Mouse (Mus musculus): ENCODE results near the gene Cox19. TPM values are rescaled to one million over a fixed set of nuclear protein-coding genes. Genes with fewer than 3 reads are reported as not detected.
"Not testable (repeated sequence)": the region's sequence is repeated elsewhere in the genome, so short reads cannot be mapped to it uniquely, and the experiment has no call there.

Cox19 gene
- total RNA-seq, 4 experiments from 2014 or later = 96.9 to 114 (median 106) TPM

GRCm38 (mm10) chr5:139364260-139364910 lies 13.2 kb upstream of the Cox19 start:
- DNase-seq (ENCODE audit: low spot score) = peak; percentile 92

DNA sequence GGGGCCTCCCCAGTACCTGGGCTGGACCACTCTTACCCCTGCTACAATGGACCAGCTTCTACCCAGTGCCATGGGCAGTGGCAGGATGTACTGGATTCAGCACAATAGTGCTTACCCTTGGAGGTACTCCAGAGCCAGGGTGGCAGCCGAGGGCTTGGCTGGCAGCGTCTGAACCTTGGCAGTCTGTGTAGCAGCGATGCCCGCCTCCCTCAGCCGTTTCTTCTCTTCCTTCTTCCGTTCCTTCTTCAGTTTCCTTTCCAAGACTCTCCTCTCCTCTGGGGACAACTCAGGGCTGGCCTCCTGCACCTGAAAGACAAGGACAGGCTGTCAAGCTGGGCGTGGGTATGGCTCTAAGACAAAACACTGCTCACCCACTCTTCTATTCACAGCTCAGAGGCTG lies 12.6 kb upstream of the Cox19 start:
- no peak for DNase-seq (ENCODE audit: low spot score)

DNA sequence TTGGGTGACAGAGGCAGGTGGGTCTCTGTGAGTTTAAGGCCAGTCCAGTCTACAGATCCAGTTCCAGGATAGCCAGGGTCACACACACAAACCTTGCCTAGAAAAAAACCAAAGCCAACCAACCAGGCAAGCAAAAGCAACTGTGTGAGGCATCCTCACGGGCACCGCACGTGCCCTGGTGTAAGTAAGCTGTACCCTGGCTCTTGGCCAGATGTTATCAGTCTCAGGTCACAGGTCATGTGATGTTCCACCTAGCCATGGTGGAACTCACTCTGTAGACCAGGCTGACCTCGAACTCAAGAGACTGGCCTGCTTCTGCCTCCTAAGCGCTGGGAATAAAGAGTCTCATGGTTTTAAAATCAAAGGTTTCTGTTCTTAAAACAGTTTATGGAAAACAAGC lies 8.0 kb upstream of the Cox19 start:
- DNase-seq (ENCODE audit: low spot score) = no peak

GRCm38 (mm10) chr5:139358653-139359052 lies 7.4 kb upstream of the Cox19 start:
- DNase-seq (ENCODE audit: low spot score) = no peak

DNA sequence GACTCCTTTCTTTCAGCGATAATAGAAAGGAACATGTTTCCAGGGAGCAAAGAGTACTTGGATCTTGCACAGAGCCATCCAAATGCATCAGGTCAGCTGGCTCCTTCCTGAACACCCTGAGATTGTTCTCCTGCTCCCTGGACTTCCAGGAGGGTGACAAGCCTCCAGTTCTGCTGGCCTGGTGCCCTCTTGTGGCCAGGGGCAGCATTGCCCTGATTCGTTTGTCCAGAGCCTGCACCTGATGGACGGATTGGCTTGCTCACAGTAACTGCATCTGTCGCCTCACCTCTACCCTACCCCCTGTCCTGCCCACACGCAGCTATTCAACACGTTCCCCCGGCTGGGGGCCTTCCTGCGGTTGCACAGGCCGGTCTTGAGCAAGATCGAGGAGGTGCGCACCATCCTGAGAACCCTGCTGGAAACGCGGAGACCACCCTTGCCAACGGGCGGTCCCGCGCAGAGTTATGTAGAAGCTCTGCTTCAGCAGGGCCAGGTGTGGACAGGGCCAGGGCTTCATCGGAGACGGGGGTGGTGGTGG lies 4.1 kb upstream of the Cox19 start:
- peak; percentile 71 for DNase-seq (ENCODE audit: low spot score)

- no peak for DNase-seq (ENCODE audit: low spot score)
Observed at GRCm38 (mm10) chr5:139353946-139354345, 2.7 kb upstream of the Cox19 start.

DNA sequence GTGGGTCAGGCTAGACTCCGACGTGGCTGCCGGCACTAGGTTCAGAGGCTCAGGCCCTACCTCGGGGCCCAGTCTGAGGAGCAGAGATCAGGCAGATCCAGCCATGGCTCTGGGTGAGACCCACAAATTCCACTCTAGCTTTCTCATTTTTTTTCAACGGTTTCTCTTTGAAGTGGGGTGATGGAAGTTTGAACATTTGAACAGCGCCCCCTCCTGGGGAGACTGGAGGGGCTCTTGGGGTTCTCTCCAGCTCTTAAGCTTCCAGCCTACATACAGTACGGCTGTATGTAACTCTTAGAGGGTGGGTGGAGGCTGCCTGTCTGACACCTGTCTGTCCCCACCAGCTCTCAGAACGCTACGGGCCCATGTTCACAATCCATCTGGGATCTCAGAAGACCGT lies 2.3 kb upstream of the Cox19 start:
- DNase-seq (ENCODE audit: low spot score) = no peak

- DNase-seq (ENCODE audit: low spot score) = no peak
Observed at GRCm38 (mm10) chr5:139352317-139352716, 1.1 kb upstream of the Cox19 start, which contains the start of gene Cyp2w1. Gene Cyp2w1, plus strand, starts transcription at chr5:139352617.

DNA sequence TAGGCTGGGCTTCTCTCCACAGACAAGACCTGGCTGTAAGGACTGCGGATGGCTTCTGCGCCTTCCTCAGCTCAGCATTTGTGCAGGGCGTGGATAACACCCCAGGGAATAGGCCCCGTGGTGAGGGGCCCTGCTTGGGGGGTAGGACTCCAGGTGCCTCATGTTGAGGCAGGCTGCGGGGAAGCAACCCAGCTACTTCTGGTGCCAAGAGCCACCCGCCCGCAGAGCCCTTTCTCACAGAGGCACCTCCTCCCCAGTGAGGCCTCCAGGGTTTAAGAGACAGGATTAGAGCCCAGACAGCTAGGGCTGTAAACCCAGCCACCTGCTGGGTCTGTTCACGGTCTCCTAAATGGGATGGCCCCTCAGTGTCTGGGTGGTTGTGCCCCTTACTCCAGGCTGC lies 410 bp upstream of the Cox19 start:
- DNase-seq (ENCODE audit: low spot score) = no peak

GRCm38 (mm10) chr5:139349713-139350112 lies 1.5 kb downstream of the Cox19 start:
- no peak for DNase-seq (ENCODE audit: low spot score)

DNA sequence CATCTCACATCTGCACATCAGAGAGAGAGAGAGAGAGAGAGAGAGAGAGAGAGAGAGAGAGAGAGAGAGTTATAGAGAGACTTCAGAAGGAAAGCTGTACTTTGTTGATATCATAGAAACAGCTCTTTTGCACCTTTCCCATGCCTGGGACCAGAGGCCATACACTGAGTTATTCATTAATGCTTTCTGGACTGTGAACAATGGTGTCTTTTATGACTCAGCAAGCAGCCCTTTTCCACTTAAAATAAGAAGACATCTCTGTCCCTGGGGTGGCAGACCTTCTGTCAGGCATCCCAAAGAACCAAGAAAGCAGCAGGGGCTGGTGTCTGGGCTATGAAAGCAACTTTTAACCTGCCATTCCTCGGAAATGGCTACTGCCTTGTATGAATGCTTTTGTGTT lies 4.0 kb downstream of the Cox19 start:
- no peak for DNase-seq (ENCODE audit: low spot score)

GRCm38 (mm10) chr5:139345364-139345714 lies 5.9 kb downstream of the Cox19 start:
- no peak for DNase-seq (ENCODE audit: low spot score)

DNA sequence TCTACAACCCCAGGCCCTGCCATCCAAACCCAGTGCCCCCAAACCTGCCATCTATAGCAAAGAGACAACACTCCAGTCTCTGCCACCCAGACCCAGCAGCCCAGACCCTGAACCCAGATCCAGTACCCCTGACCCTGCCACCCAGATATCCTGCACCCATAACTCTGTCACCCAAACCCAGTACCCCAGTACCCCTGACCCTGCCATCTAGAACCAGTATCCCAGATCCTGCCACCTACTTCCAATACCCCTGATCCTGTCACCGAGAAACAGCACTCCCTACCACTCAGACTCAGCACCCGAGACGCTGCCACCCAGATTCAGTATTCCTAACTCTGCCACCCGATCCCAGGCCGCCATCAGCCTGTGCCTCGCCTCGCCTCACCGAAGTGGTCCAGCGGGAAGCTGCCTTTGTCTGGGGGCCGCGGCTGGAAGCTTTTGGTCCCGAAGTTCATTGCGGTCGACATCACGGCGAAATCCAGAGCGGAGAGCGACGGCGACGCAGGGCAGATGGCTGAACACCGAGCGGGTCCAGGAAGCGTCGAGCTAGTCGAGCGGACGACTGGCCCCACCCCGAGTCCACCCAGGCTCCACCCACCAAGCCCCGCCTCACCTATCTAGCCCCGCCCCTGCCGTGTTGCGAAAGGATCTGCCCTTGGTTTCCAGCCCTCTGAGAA lies 6.4 kb downstream of the Cox19 start:
- peak; percentile 96 for DNase-seq (ENCODE audit: low spot score)

DNA sequence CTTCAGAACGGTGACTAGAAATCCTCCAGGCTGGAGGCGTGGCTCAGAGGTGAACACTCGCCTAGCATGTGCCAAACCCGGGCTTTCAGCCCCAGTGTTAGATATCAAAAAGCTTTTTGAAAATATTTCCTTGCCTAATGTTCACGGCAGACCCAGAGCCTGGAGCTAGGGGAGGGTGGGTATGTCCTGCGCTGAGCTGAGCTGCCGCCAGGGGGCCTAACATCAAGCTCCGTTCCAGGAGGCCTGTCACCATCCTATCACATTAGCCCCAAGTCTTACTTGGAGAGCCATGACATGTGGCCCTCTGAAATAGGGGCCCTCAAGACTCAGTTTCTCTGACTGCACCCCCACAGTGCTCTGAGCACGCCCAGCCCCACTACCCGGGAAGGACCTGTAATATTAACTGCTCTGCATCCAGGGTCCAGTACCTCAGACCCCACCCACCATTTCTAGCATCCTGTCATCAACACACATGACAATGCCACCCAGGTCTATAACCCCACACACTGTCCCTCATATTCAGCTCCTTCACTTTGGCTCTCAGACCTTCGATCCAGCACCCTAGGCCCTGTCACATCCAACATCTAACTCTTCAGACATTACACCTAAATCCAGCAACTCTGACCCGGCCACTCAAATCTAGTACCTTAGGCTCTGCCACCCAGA lies 7.1 kb downstream of the Cox19 start:
- peak; percentile 71 for DNase-seq (ENCODE audit: low spot score)

GRCm38 (mm10) chr5:139338891-139339290 lies 12.3 kb downstream of the Cox19 start:
- no peak for DNase-seq (ENCODE audit: low spot score)

DNA sequence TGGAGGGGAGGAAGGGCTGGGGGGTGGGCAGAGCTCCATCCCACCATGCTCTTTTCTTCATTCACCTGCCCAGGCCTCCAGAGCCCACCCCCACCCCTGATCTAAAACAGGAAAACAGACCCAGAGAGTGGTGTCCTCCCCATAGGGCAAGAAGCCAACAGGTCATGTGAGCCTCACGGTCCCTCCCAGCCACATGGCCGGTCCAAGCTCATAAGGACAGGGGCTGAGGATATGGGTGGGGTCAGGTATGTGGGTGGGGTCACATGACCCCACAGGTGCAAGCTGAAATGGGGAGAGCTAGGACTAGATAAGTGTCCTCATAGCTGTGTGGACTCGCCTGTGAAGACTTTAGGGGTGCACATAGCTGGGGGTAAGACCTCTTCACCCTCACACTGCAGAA lies 12.8 kb downstream of the Cox19 start:
- DNase-seq (ENCODE audit: low spot score) = no peak

GRCm38 (mm10) chr5:139337826-139338370 lies 13.3 kb downstream of the Cox19 start:
- no peak for DNase-seq (ENCODE audit: low spot score)

- no peak for DNase-seq (ENCODE audit: low spot score)
Observed at GRCm38 (mm10) chr5:139335634-139336033, 15.6 kb downstream of the Cox19 start.

DNA sequence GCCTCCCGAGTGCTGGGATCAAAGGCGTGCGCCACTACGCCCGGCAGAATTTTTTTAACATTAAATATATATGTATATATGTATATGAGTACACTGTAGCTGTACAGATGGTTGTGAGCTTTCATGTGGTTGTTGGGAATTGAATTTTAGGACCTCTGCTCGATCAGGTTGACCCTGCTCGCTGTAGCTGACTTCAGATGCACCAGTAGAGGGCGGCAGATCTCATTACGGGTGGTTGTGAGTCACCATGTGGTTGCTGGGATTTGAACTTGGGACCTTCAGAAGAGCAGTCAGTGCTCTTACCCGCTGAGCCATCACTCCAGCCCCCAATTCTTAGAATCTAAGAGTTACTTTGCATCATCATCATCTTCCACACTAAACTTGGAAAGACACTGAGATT lies 16.8 kb downstream of the Cox19 start:
- DNase-seq (ENCODE audit: low spot score) = not testable (repeated sequence)

DNA sequence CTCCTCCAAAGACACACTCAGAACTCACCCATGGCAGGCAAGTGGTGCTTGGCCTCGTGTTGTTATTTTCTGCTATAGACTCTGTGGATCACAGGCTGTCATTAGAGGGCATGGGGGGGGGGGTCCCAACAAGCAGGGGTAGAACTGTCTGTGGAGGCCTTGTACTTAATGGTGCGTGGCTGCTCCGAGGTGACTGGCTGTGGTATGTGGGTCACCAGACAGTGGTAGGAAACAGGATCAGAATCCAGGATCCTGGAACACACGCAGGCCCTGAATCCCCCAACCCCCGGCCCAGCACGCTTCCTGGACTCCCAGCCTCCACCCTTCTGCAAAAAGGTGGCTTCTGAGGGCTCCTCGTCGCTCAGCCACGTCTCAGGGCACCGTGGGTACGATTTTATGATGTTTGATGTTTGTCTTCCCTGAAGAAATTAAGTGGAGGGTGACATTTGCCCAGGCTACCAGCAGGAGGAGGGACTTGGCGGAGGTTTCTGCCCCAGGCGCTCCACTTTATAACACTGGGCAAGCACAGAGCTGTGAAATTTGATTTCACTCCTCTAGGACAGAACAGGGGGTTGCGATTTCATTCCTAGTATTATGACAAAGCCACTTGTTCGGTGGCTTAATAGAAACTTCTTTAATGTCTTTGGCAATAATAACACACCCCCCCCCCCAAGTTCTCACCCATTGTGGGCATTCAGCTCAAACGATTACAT lies 17.8 kb downstream of the Cox19 start:
- no peak for DNase-seq (ENCODE audit: low spot score)

DNA sequence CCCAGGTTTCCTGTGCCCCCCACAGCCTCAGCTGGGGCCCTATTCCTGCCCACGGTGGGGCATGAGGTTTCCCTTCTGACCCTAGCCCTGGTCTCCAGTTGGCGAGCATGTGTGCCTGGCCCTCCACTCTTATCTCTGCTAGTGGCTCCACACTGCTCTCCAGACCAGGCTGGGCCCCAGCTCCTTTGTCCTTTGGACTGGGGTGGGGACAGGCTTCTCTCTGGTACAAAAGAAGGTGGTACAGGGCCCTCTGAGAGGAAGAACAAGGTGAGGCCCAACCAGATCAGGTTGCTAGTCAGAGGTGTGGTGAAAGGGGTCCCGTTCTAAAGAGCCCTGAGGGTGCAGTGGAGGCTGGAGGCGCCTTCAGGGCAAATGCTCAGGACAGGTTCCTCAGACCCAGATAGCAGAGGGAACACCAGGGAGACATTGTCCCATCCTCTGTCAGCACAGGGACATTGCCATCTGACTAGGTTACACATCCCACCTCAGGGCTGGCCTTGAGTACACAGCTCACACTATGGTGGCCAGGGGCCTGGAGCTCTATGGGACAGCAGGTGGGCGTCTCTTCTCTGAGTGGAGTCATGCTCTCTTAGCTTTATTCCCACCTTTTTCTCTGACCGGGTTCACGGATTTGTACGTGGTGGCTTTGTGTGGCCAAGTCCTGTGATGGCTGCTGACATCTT lies 18.5 kb downstream of the Cox19 start:
- DNase-seq (ENCODE audit: low spot score) = no peak
